Mouse (Mus musculus): ENCODE measurements around the gene Wt1.

Wt1 gene

GRCm38 (mm10) chr2:105126279-105126678 lies at the start of gene Wt1:
Gene Wt1 (plus strand): TSS chr2:105126529.
- POLR2A ChIA-PET: interaction anchor here in 2 of 4 experiments (0.6 to 2.5 kb wide), 4 partner anchors 12 to 109 kb away, joined by 4 to 5 read pairs (median 4); partner anchors contain the start of gene Eif3m (in 1 of the 2)
- CTCF ChIA-PET: interaction anchor here in 2 of 4 experiments (0.6 to 1.6 kb wide), 3 partner anchors 33 to 1813 kb away, joined by 3 to 9 read pairs (median 4); no protein-coding TSS in a partner anchor

- CTCF ChIA-PET: no interaction called here
- POLR2A ChIA-PET: no interaction called here
These were observed 49.2 kb upstream of the Wt1 start for GRCm38 (mm10) chr2:105077151-105077550.

GRCm38 (mm10) chr2:105082256-105082790 lies 44.0 kb upstream of the Wt1 start:
- POLR2A ChIA-PET: interaction anchor here in 1 of 4 experiments (0.6 kb wide), 1 partner anchor 27 kb away, joined by 3 read pairs; no protein-coding TSS in a partner anchor
- CTCF ChIA-PET: no interaction called here

GRCm38 (mm10) chr2:105084035-105084434 lies 42.3 kb upstream of the Wt1 start:
- ChIA-PET CTCF (no interaction called here), POLR2A (interaction anchor here in 1 of 4 experiments (0.7 kb wide), 1 partner anchor 42 kb away, joined by 3 read pairs; no protein-coding TSS in a partner anchor)

- ChIA-PET CTCF (interaction anchor here in 2 of 4 experiments (0.7 to 0.9 kb wide), 2 partner anchors 254 to 342 kb away, joined by 3 read pairs; no protein-coding TSS in a partner anchor), POLR2A (interaction anchor here in 1 of 4 experiments (0.6 kb wide), 1 partner anchor 570 kb away, joined by 4 read pairs; no protein-coding TSS in a partner anchor)
These were observed 40.2 kb upstream of the Wt1 start for GRCm38 (mm10) chr2:105086081-105086480.

GRCm38 (mm10) chr2:105088005-105088404 lies 38.3 kb upstream of the Wt1 start:
- ChIA-PET POLR2A (no interaction called here), CTCF (no interaction called here)

- ChIA-PET POLR2A (interaction anchor here in 1 of 4 experiments (0.6 kb wide), 1 partner anchor 83 kb away, joined by 3 read pairs; no protein-coding TSS in a partner anchor), CTCF (no interaction called here)
These were observed 37.2 kb upstream of the Wt1 start for GRCm38 (mm10) chr2:105089083-105089482.

- CTCF ChIA-PET: no interaction called here
- POLR2A ChIA-PET: interaction anchor here in 1 of 4 experiments (0.6 kb wide), 1 partner anchor 84 kb away, joined by 3 read pairs; no protein-coding TSS in a partner anchor
These were observed 36.5 kb upstream of the Wt1 start for GRCm38 (mm10) chr2:105089581-105090508.

- CTCF ChIA-PET: interaction anchor here in 1 of 4 experiments (0.6 kb wide), 1 partner anchor 221 kb away, joined by 3 read pairs; no protein-coding TSS in a partner anchor
These were observed 35.3 kb upstream of the Wt1 start for GRCm38 (mm10) chr2:105090991-105091390.

GRCm38 (mm10) chr2:105091718-105092117 lies 34.6 kb upstream of the Wt1 start, which contains the start of gene Gm11060:
Gene Gm11060 (plus strand): TSS chr2:105092018.
- ChIA-PET CTCF (no interaction called here), POLR2A (no interaction called here)

More at GRCm38 (mm10) chr2:105090991-105091390, 35.3 kb upstream of the Wt1 start:
- POLR2A ChIA-PET: no interaction called here

GRCm38 (mm10) chr2:105097294-105097953 lies 28.9 kb upstream of the Wt1 start:
- POLR2A ChIA-PET: interaction anchor here in 1 of 4 experiments (0.6 kb wide), 1 partner anchor 8 kb away, joined by 3 read pairs; no protein-coding TSS in a partner anchor
- CTCF ChIA-PET: interaction anchor here in 1 of 4 experiments (0.7 kb wide), 1 partner anchor 203 kb away, joined by 6 read pairs; no protein-coding TSS in a partner anchor

GRCm38 (mm10) chr2:105099410-105099809 lies 26.9 kb upstream of the Wt1 start:
- CTCF ChIA-PET: interaction anchor here in 1 of 4 experiments (0.6 kb wide), 1 partner anchor 61 kb away, joined by 5 read pairs; no protein-coding TSS in a partner anchor
- POLR2A ChIA-PET: interaction anchor here in 1 of 4 experiments (0.6 kb wide), 1 partner anchor 903 kb away, joined by 3 read pairs; no protein-coding TSS in a partner anchor

GRCm38 (mm10) chr2:105100541-105100940 lies 25.8 kb upstream of the Wt1 start:
- ChIA-PET CTCF (no interaction called here), POLR2A (no interaction called here)

- CTCF ChIA-PET: interaction anchor here in 2 of 4 experiments (0.6 to 1.0 kb wide), 3 partner anchors 60 to 284 kb away, joined by 3 read pairs; no protein-coding TSS in a partner anchor
- POLR2A ChIA-PET: interaction anchor here in 1 of 4 experiments (0.7 kb wide), 1 partner anchor 775 kb away, joined by 3 read pairs; no protein-coding TSS in a partner anchor
These were observed 17.6 kb upstream of the Wt1 start for GRCm38 (mm10) chr2:105108703-105109158.

- CTCF ChIA-PET: interaction anchor here in 2 of 4 experiments (0.8 to 1.2 kb wide), 2 partner anchors 116 to 1690 kb away, joined by 3 read pairs; no protein-coding TSS in a partner anchor
- POLR2A ChIA-PET: interaction anchor here in 2 of 4 experiments (0.5 to 2.1 kb wide), 8 partner anchors 10 to 1223 kb away, joined by 3 to 8 read pairs (median 4); partner anchors contain the start of gene Wt1 (in 1 of the 2)
These were observed 12.3 kb upstream of the Wt1 start for GRCm38 (mm10) chr2:105114074-105114473.

GRCm38 (mm10) chr2:105117669-105118068 lies 8.7 kb upstream of the Wt1 start:
- ChIA-PET CTCF (no interaction called here), POLR2A (no interaction called here)

- ChIA-PET POLR2A (no interaction called here), CTCF (no interaction called here)
These were observed 4.1 kb upstream of the Wt1 start for GRCm38 (mm10) chr2:105122216-105122615.

- POLR2A ChIA-PET: no interaction called here
- CTCF ChIA-PET: no interaction called here
These were observed 3.4 kb upstream of the Wt1 start for GRCm38 (mm10) chr2:105122886-105123285.

GRCm38 (mm10) chr2:105123431-105123830 lies 2.9 kb upstream of the Wt1 start:
- CTCF ChIA-PET: no interaction called here
- POLR2A ChIA-PET: interaction anchor here in 1 of 4 experiments (2.0 to 2.2 kb wide), 2 partner anchors 9 to 30 kb away, joined by 8 to 11 read pairs; no protein-coding TSS in a partner anchor

Measured in embryonic stem cell, embryonic (primary cell).